Mouse (Mus musculus) midbrain, embryonic 11.5 days (tissue): Measurements from ENCODE around the gene Max. TPM values are rescaled to one million over a fixed set of nuclear protein-coding genes. Genes with fewer than 3 reads are reported as not detected.

Experiments used
- ATAC-seq: fragments of 200-750 bp; cut with Nextera tagmentation; 2 replicates; pipeline ENCODE4 v1.8.0; 2017; ENCODE audit warnings: moderate TSS enrichment, moderate library complexity; ENCODE audit not compliant: low FRiP score
- DNase-seq: peaks from one replicate; pipeline ENCODE4 v3.0.0; 2015; ENCODE audit warnings: low spot score; ENCODE audit errors: missing footprints
- H3K27ac ChIP-seq: fragments of 300-500 bp; sonication (generic); 2 replicates; pipeline ENCODE4 v1.5.1; 2014; ENCODE audit warnings: low read depth, low read length
- H3K27me3 ChIP-seq: fragments of 300-500 bp; sonication (generic); 2 replicates; pipeline ENCODE4 v1.6.1; 2014; ENCODE audit warnings: mild to moderate bottlenecking, low read length, moderate library complexity, mixed read lengths; ENCODE audit not compliant: control insufficient read depth, insufficient read depth
- H3K36me3 ChIP-seq: fragments of 300-500 bp; sonication (generic); 2 replicates; pipeline ENCODE4 v1.6.1; 2014; ENCODE audit warnings: mild to moderate bottlenecking, low read length, moderate library complexity, mixed read lengths; ENCODE audit not compliant: control insufficient read depth, insufficient read depth
- H3K4me1 ChIP-seq: fragments of 300-500 bp; sonication (generic); 2 replicates; pipeline ENCODE4 v1.6.1; 2014; ENCODE audit warnings: low read length; ENCODE audit not compliant: control insufficient read depth, insufficient read depth
- H3K4me2 ChIP-seq: fragments of 300-500 bp; sonication (generic); 2 replicates; pipeline ENCODE4 v1.6.1; 2014; ENCODE audit warnings: mild to moderate bottlenecking, moderate library complexity
- H3K4me3 ChIP-seq: fragments of 300-500 bp; sonication (generic); 2 replicates; pipeline ENCODE4 v1.5.1; 2014; ENCODE audit warnings: low read depth, low read length
- H3K9ac ChIP-seq: fragments of 300-500 bp; sonication (generic); 2 replicates; pipeline ENCODE4 v1.6.1; 2014; ENCODE audit warnings: low read length
- H3K9me3 ChIP-seq: fragments of 300-500 bp; sonication (generic); 2 replicates; pipeline ENCODE4 v1.6.1; 2016; ENCODE audit warnings: low read length; ENCODE audit not compliant: control insufficient read depth
- WGBS: fragments of 180-500 bp; shearing (Covaris S2); extraction: QIAGEN DNeasy Blood & Tissue Kit; methylation state at CpG from one replicate; pipeline ENCODE4 v1.1.7; 2014; 5-methylcytosine and 5-hydroxymethylcytosine counted together
- polyA plus RNA-seq: library from polyadenylated mRNA; unstranded; fragments of >200 nt; fragmentation: Nextera tagmentation; extraction: Ambion mirVana; gene quantifications from 2 replicates; pipeline ENCODE4 v1.2.1, GENCODE M21; 2014

Gene Max
- polyA plus RNA-seq, 1 experiment from 2014 or later, result 29.2 TPM

DNA sequence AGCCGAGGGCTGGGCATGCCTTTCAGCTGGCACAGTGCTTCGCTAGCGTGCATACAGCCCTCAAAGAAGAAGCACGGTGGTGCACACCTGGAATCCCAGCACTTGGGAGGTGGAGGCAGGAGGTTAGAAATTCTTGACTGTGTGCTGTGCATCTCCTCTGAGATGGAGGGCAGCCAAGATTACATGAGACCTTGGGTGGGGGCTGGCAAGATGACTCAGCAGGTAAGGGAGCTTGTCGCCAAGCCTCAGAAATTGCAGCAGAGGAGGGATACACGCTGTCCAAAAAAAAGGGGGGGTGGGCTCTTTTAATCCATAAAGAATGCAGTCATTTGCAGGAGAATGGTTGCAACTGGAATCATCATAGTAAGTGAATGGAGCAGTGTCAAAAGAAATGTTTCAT, 43.9 kb downstream of the Max start:
- no peak overlapping the region for H3K9ac ChIP-seq
- no peak for DNase-seq
- H3K27ac ChIP-seq, result no peak overlapping the region
- no peaks in the 10 kb centered on the region for H3K27me3 ChIP-seq
- no peak for ATAC-seq
- H3K4me3 ChIP-seq, result no peak overlapping the region
- H3K9me3 ChIP-seq, result no peaks in the 10 kb centered on the region
- WGBS, result 75% methylated on average over 6 of the region's 6 CpGs
- H3K4me2 ChIP-seq, result no peak overlapping the region
- H3K36me3 ChIP-seq, result no peaks in the 10 kb centered on the region
- no peaks in the 10 kb centered on the region for H3K4me1 ChIP-seq

DNA sequence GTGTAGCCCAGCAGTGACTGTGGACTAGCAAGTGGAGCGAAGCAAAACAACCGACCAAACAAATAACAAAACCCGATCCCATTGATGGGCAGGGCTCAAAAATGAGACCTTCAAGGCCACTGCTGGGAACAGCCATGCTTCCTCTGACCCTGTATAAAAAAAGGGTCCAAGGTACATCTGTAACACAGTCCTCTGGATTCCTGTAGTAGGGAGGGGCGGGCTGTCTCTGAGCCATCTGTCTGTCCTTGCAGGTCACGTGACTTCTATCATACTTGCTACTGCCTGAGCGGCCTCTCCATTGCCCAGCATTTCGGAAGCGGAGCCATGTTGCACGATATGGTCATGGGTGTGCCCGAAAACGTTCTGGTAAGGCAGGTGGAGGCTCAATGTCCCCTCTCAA, 45.8 kb downstream of the Max start:
- H3K4me1 ChIP-seq, result peaks cover under 1% of the 10 kb centered on the region; the same call in 1 of the 2 replicates
- no peak for ATAC-seq

DNA sequence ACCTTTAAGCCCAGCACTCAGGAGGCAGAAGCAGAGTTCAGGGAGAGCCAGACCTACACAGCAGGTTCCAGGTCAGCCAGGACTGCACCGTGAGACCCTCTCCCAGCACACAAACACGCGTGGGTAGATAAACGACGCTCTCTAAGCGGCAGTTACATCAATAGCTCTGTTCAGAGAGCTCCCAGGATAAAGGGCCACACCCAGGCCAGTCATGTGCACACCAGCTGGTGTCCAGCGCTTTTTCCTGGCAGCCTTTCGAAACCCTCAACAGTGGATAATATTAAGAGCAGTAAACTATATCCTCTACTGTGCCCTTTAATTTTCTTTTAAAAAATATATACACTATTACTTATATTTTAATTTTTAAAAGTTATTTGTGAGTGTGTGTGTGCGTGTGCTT, 49.8 kb downstream of the Max start:
- ATAC-seq, result no peak

More for the DNA sequence above, 45.8 kb downstream of the Max start:
- no peaks in the 10 kb centered on the region for H3K9me3 ChIP-seq
- H3K36me3 ChIP-seq, result no peaks in the 10 kb centered on the region
- 91% methylated on average over 11 of the region's 11 CpGs for WGBS
- peak; percentile 75 for DNase-seq
- no peak overlapping the region for H3K4me2 ChIP-seq
- H3K27ac ChIP-seq, result no peak overlapping the region
- no peaks in the 10 kb centered on the region for H3K27me3 ChIP-seq
- no peak overlapping the region for H3K9ac ChIP-seq
- no peak overlapping the region for H3K4me3 ChIP-seq

GRCm38 (mm10) chr12:76911171-76911726, 50.8 kb downstream of the Max start:
- no peak for ATAC-seq
- no peak overlapping the region for H3K4me3 ChIP-seq
- no peak overlapping the region for H3K27ac ChIP-seq
- WGBS, result 54% methylated on average over 16 of the region's 16 CpGs
- DNase-seq, result no peak
- no peaks in the 10 kb centered on the region for H3K36me3 ChIP-seq
- H3K4me1 ChIP-seq, result peaks cover 3% of the 10 kb centered on the region; the same call in 1 of the 2 replicates
- no peak overlapping the region for H3K4me2 ChIP-seq
- no peaks in the 10 kb centered on the region for H3K9me3 ChIP-seq
- H3K27me3 ChIP-seq, result no peaks in the 10 kb centered on the region
- H3K9ac ChIP-seq, result no peak overlapping the region

More for the DNA sequence above, 49.8 kb downstream of the Max start:
- Histone ChIP-seq H3K4me2 (no peak overlapping the region), H3K27ac (no peak overlapping the region), H3K4me1 (peaks cover 3% of the 10 kb centered on the region; the same call in 1 of the 2 replicates), H3K9me3 (no peaks in the 10 kb centered on the region), H3K9ac (no peak overlapping the region), H3K27me3 (no peaks in the 10 kb centered on the region), H3K4me3 (no peak overlapping the region), H3K36me3 (no peaks in the 10 kb centered on the region)
- no peak for DNase-seq
- 82% methylated on average over 9 of the region's 9 CpGs for WGBS

DNA sequence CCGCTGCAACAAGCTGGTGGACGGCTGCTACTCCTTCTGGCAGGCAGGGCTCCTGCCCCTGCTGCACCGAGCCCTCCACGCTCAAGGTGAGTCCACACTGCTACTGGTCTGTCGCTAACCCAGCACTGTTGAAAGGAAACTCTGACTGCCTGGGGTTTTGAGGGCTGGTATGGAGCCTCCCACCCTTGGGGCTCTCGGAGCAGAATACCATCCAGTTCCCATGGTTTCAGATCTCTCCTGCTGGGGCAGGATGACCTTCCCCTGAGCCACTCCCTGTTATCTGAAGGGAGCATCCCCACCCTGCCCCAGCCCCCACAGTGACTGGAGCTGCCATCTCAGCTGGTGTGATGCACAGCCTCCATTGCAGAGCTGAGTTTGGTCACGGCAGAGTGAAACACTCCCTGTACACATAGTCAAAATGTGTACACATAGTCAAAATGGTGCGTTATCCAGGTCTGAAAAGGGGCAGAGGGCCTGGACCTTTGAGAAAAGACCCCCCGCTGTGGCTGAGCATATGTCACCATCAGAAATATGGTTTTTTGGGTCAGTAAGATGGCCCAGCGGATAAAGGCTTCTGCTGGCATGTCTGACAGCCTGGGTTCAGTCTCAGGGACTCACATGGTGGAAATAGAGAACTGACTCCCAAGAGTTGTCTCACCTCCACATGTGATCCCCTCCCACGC, 51.6 kb downstream of the Max start:
- Histone ChIP-seq H3K27me3 (no peaks in the 10 kb centered on the region), H3K4me3 (no peak overlapping the region), H3K9me3 (no peaks in the 10 kb centered on the region), H3K36me3 (no peaks in the 10 kb centered on the region), H3K4me2 (no peak overlapping the region), H3K9ac (no peak overlapping the region), H3K27ac (no peak overlapping the region), H3K4me1 (peaks cover 3% of the 10 kb centered on the region; the same call in 1 of the 2 replicates)
- no peak for ATAC-seq
- DNase-seq, result peak; percentile 68
- 69% methylated on average over 11 of the region's 11 CpGs for WGBS

- Histone ChIP-seq H3K27me3 (no peaks in the 10 kb centered on the region), H3K4me3 (no peak overlapping the region), H3K9me3 (no peaks in the 10 kb centered on the region), H3K4me1 (peaks cover 3% of the 10 kb centered on the region; the same call in 1 of the 2 replicates), H3K9ac (no peak overlapping the region), H3K36me3 (no peaks in the 10 kb centered on the region), H3K27ac (no peak overlapping the region), H3K4me2 (no peak overlapping the region)
- no peak for DNase-seq
- WGBS, result 80% methylated on average over 5 of the region's 5 CpGs
- ATAC-seq, result no peak
These were observed 52.8 kb downstream of the Max start for GRCm38 (mm10) chr12:76909218-76909617.

- ATAC-seq (no peak), DNase-seq (peak; percentile 12)
- H3K36me3 ChIP-seq, result no peaks in the 10 kb centered on the region
- H3K27me3 ChIP-seq, result no peaks in the 10 kb centered on the region
- WGBS, result 67% methylated on average over 1 of the region's 1 CpGs
- no peak overlapping the region for H3K9ac ChIP-seq
- no peak overlapping the region for H3K27ac ChIP-seq
- H3K4me1 ChIP-seq, result peaks cover 3% of the 10 kb centered on the region; the same call in 1 of the 2 replicates
- H3K4me2 ChIP-seq, result no peak overlapping the region
- no peak overlapping the region for H3K4me3 ChIP-seq
- H3K9me3 ChIP-seq, result no peaks in the 10 kb centered on the region
These were observed 55.7 kb downstream of the Max start for GRCm38 (mm10) chr12:76906278-76906677.

DNA sequence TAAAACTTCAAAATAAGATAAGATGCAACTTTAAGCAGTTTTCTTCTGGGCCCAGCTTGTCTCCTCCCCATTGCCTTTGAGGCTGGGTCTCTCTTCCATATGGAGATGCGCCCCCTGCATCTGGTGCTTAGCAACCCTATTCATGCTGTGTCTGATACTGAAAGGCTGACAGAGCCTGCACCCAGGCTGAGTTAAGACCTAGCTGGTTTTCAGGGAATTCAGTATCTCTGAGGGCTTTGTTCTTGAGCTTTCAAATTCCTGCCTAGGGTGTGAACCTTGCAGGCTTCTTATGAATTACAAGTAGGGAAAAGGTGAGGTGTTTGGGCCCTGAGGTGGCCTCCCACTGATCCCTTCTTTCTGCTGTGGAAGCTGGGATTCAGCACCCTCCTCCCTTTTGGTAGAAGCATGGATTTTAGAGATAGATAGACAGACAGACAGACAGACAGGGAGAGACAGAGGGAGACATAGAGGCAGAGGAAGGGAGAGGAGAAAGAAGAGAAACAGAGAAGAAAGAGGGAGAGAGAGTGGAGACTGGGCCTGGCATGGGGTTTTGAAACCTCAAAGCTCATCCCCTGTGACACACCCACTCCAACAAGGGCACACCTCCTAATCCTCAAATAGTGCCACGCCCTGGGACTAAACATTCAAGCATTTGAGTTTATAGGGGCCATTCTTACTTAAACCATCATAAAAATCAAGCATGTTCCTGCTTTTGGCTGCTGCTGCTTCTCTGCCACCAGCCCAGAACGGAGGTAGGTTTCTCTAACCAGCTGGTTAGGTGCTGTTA, 60.3 kb downstream of the Max start:
- DNase-seq (peak; percentile 33), ATAC-seq (no peak)
- Histone ChIP-seq H3K36me3 (peaks cover 2% of the 10 kb centered on the region; the same call in 1 of the 2 replicates), H3K27me3 (no peaks in the 10 kb centered on the region), H3K4me1 (no peaks in the 10 kb centered on the region), H3K4me2 (no peak overlapping the region), H3K27ac (no peak overlapping the region), H3K9me3 (no peaks in the 10 kb centered on the region), H3K9ac (no peak overlapping the region), H3K4me3 (no peak overlapping the region)
- 66% methylated on average over 3 of the region's 3 CpGs for WGBS
